Mouse (Mus musculus) left cerebral cortex, adult 18-20 months (tissue): Measurements from ENCODE around the gene Efemp2. TPM values are rescaled to one million over a fixed set of nuclear protein-coding genes. Genes with fewer than 3 reads are reported as not detected.
A peak's percentile ranks its signal among the peaks of the same experiment; 100 is the strongest.

Source experiments
- DNase-seq, 2 experiments: peaks; one replicate each; pipeline ENCODE4 v3.0.0; 2021 to 2022; ENCODE audit warnings: low spot score in 2 of 2, mixed read lengths in 1 of 2
- total RNA-seq, 2 experiments: library from RNA; stranded (reverse); gene quantifications; 2 replicates each; pipeline ENCODE4 v1.2.3; 2021

Efemp2 gene
- total RNA-seq, 2 experiments from 2014 or later, result 12.9 to 15.9 TPM

DNA sequence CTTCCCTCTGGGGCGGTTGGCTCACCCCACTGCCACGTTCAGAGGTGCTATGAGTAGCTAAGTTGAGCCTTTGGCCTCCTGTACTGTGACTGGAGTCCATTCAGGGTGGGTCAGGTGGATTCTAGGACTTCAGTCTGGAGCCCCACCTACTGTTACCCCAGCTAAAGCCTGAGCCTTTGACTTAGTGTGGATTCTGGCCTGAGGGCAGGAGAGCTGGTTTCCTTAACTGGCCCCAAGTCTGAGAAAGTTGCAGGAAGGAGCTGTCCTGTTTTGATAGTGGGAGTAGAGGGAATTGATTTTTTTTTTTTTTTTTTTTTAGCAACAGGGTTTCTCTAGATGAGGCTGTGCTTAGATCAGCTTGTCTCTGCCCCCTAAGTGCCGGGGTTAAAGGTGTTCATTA lies 20.6 kb downstream of the Efemp2 start:
- no peak for DNase-seq

DNA sequence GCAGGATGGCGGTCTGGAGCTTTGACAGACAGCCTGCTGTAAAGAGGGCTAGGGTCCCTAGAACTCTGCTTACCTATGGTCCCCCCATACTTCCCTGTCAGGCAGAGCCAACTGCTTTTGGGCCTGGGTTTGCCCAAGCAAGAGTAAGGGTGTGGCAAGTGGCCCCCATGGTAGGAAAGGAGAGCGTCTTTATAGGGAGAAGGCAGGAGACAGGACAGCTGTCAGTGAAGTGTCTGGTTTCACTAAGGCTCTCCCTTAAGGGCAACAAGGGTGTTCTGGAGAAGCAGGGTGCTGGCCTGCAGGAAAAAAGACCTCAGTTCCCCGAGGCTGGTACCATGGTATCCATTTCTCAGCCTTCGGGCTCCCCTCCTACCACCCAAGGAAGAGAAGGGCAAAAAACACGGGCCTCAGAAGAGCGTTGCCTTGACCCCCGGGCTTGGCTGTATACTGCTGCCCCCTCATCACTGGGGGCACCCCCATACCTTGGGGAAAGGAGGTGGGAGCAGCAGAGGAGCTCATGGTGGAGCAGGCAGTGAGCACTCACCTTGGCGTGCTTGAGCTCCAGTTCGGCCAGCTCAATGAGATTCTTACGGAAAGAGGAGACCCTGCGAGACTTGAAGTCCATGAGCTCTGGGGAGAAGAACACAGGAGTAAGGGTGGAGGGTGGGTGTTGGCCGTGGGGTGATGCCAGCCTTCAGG lies 21.7 kb downstream of the Efemp2 start:
- DNase-seq, result no peak

DNA sequence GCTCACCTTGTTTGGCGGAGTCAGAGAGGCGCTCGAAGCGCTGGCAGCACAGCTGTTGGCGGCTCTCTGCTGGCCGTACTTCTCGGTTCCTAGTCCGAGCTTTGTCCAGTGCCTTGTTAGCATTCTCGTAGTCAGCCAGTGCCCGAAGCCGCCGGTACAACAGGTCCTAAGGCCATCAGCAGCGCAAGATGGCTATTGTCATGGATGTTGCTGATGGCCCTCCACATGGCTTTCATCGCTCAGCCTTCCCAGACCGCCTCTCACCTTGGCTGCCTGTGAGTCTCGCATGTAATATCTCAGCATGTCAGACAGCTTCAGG lies 22.3 kb downstream of the Efemp2 start:
- DNase-seq, result no peak

DNA sequence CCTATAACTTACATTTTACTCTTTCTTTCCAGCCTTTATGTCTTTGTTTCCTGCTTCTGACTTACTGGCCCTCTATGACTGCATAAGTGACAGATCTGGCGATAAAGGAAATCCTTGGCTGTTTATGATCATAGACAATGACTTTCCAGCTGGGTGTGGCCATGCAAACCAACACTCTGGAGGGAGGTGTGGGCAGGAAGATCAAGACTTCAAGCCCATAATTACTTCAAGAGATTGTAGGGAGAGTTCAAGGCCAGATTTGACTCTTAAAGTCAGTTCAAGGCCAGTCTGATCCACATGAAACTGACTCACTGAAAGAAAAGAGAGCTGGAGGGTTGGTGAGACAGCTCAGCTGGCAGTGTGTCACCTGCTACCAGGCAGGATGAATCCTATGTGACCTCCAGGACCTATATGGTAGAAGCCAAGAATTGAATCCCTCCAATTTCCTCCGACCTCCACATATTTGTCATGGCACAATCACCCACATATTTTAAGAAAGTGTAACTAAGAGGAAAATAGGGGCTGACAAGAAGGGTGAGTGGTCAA lies 26.6 kb downstream of the Efemp2 start:
- no peak for DNase-seq

DNA sequence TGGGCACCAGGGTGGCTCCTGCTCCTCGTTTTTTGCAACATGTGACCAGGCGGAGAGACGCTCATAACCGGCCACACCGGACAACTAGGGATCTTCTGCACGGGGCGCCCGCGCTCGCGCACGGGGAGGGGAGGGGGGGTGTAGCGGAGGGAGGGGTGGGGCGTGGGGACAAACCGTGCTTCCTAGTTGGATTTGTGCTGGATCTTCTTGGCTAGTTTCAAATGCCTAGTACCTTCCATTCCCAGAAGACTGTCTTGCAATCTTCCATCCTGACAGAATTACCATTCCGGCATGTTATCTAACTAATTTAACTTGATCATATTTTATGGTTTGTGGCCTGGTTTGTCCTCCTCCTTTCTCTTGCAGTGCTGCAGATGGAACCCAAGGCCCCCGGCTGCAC lies 29.9 kb downstream of the Efemp2 start, which contains the start of gene 1700020D05Rik:
Gene 1700020D05Rik, minus strand, starts transcription at position 101 of the 400 bp plus-strand sequence.
- DNase-seq, result no peak

DNA sequence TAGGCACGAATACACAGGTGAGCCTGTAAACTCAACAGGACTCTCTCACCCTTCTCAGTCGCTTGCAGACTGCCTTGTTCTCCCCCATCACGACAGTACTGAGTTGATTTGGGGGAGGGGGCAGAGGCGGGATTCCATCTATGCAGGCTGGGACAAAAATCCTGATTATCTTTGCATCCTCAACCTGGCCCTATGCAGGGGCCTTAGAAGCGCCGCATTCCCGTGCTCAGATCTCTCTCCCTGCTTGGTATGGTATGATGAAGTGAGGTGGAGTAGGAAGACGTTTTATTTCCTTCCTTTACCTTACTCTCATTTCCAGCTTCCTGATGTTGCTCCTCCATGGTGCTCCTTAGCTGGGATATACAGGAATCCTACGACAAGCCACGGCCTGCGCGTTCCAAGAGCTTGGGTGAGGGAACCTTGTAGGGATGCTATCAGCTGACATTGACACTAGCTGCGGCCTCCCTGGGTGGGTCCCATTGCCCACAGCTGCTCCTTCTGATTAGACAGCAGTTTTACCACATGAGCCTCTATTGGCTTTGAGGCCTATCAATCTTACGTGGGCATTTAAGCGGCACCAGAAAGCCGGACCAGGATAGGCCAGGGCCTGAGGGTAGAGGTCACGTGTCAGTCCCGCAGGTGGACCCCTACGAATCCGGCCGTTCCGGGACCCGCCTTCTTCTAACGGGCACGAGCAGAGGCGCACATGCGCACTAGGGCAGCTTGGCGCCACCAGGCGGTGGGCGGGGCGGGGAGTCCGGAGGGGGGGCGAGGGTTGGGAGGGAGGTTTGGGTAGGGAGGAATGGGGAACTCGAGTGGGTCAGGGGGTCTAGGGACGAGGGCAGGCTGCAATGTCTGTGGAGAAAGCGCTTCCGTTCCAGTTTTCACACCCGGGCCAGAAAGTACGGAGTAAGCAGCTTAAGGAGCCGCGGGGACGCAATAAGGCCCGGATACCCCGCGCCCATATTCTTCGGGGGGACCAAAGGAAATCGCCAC lies 36.6 kb downstream of the Efemp2 start, which contains the start of gene Snx32:
Gene Snx32, minus strand, starts transcription at position 508 of the 996 bp plus-strand sequence.
- peak; percentile 97 to 99 for DNase-seq

DNA sequence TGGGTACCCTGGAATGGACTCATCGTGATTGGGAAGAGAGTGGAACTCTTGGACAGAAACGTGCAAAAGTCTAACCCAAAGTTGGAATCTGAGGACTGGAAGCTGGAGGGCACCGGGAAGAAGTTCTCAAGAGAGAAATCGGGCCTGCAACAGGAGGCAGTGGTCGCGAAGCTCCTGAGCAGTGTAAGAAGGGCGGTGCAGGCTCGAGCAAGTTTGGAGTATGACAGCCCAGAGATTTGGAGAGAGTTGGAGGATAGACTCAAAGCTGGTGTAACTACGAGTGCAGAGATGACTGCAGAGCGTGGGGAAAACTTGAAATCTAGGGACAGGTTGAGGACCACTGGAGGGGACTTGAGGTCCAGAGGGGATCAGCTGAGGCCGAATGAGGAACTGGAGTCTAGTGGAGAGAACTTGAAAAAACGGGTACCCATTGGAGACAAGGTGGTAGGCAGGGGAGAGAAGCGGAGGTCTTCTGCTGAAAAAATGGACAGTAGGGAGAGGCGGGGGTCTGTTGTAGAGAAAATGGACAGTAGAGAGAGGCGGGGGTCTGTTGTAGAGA lies 37.4 kb downstream of the Efemp2 start:
- no peak for DNase-seq

DNA sequence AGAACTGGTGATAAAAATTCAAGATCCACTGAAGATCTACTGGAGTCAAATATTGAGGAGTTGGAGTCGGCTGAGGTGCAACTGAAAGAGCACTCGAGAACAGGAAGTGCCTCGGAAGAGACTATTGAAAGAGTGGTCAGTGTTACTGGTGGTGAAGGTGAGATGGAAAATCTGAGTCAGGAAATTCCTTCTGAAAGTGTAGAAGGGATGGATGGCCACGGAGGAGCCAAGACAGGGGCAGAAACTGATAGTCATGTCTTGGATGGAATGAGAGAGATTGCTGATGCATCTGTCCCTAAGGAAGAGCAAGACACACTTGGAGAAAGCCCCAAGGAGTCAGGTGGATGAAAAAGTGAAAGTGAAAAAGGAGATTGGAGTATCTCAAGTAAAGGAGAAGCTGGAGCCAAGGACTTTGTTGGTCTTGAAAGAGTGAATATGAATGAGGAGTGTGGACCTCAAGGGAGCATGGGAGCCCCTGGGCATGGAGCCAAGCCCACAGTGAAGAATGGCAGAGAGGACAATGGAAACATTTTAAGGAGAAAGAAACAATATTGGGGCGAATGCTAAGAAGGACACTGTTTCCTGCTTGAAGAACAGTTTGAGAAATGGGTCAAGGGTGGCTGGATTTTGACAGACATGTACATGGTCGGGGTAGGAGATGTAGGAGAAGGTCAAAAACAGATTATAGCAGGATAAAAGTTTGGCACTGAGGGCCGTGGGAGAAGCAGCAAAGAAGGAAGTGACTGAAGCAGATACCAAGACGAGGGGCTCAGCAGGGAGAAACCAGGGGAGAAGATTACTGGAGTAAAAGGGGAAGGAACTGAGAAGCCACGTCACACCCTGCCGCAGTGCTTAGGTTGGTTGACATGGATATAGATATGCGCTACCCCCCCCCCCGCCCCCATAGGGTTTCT lies 38.6 kb downstream of the Efemp2 start:
- DNase-seq, result no peak

DNA sequence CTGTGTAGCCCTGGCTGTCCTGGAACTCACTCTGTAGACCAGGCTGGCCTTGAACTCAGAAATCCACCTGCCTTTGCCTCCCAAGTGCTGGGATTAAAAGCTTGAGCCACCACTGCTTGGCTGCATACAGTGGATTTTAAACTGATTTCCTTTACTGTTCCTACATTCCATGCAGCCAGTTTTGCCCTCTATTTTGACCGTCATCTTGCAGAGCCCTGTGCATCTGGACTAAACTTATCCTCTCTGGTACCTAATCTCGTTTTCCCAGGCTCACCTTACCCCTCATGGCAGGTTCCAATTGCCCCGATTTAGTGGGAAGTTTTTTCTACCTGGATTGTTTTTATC lies 39.2 kb downstream of the Efemp2 start:
- DNase-seq, result no peak

DNA sequence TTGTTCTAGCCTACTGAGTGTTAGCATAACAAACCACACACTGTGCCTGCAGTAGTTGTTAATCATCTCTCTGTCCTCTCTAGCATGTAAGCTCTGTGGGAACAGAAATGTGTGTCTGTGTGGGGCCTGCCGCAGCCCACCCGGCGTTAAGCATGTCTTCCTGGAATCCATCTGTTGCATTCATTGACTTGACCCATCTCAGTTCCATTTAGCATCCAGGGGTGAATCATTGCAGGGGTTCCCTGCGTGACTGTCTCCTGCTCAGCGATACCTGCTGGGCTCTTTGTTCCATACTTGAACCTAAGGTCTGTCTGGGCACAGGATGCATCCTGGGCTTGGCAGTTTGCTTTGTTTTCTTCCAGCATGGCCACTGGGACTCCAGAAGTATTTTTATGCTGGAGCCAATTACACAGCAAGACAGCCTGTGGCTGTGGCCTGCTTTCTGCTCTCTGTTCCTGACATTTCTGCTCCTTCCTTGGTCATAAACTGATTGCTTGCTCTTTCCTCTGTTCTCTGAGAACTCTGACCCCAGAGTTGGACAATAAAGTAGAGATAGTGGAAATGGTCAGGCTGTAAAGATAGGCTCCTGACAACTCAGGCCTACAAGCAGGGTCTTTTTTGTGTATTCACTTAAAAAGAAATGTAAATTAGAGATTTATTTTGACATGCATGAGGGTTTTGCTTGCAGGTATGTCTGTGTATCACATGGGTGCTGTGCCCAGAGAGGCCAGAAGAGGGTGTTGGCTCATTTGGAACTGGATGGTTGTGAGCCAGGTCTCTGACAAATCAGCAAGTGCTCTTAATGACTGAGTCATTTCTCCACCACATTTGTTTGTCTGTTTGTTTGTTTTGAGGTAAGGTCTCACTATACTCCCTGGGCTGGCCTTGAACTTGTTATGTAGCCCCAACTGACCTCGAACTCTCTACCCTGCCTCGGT lies 42.4 kb downstream of the Efemp2 start:
- no peak for DNase-seq

DNA sequence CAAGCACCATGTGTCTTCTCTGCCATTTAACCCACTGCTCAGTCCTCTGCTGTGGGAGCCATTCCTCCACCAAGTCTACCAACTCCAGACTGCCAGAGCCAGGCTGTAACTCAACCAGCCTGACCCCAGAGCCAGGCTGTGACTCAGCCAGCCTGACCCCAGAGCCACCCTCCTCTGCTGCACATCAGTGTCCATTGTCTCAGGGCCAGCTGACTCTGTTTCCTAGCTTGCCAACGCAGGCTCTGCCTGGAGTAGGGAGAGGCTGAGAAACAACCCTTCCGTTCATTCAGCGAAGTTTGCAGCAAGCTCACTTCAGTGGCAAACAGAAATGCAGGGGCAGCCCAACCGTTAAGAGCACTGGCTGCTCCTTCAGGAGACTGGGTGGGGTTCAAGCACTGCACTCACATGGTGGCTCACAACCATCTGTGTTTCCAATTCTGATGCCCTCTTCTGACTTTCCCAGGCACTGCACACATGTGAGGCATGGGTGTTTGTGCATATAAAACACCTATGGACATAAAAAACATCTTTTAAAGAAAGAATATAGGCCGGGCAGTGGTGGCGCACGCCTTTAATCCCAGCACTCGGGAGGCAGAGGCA lies 43.3 kb downstream of the Efemp2 start:
- DNase-seq, result no peak

DNA sequence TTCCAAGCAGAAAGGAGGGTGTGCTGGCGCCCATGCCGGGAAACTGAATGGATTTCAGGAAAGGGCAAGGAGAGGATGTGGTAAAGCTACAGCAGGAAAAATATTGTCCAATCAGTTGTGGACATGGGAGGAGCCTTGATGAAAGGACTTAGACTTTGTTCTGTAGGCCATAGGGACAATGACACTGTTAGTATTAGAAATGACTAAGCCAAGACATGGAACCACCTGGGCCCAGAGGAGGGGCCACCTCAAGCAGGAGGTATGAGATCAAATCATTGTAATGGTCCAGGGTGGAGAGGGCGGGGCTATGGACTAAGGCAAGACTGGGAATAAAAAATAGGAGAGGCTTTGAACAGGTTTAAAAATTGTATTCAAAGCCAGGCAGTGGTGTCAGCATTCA lies 45.0 kb downstream of the Efemp2 start:
- no peak for DNase-seq

DNA sequence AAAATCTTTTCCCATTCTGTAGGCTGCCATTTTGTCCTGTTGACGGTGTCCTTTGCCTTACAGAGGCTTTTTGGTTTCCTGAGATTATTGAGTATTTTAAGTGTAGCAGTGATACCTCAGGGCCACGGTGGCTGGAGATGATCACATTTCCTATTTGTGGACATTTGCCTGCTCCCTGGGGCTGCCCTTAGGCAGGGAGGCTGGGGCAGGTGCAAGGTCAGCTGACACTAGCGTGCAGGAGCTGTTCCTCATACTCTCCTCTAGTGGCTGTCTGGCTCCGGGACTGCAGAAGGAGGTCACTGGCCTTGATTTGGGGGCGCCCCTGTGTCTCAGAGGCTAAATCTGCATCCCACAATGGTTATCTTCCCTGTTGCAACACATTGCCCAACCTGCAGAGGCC lies 51.5 kb downstream of the Efemp2 start:
- no peak for DNase-seq

DNA sequence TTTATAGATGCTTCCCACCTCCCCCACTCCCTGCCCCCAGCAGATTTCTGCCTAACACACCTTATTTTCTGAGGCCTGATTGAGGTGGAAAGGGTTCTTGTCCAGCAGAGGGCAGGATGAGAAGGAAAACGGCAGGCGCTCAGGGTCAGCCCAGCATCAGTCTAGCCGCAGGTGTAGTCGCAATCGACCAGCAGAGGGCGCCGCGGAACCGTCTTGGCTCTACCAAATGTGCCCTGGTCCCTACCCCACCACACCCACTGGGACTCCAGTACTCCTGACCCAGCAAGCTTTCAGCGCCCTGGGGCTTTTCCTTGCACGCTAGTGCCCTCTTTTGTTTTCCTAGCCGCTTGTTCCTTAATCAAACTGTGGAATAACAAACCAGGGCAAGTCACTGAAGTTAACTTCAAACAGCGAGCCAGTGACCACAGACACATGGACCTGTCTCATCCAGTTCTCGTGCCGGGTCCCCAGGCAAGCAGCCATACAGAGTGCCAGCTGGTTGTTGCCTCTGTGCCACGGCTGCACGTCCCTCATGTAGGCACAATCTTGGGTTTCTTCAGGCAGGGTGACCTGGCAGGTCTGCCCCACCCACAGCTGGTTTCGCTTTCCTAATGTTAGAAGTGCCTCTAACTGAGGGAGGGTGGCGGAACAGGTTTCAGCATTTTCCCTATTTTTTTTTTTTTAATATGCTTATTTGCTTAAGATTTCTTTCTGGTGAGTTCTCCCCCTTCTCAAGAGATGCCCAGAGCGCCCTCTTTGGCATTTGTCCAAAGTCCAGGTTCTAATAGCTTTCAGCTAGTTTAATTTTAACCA lies 55.8 kb downstream of the Efemp2 start:
- DNase-seq, result peak; percentile 93 to 97

DNA sequence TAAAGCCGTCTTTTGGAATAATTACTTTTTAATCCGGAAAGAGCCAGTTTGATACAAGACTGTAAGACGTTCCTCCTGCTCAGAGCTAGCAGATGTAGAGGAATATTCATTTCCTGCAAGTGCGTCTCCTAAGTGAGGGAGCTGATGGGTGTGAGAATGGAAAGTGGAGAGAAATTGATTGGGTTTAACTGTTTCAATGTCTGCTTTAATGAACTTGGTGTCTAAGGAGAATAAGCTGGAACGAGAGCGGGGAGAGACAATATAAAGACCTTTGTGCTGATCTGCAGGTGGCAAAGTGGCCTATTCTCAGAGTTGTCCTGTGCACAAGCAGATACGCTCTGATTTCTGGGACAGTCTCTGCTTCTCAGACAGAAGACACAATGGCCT lies 56.4 kb downstream of the Efemp2 start:
- no peak for DNase-seq
